Comparison of ENCODE assay signal across 10 mouse cellular contexts in the genomic region with DNA sequence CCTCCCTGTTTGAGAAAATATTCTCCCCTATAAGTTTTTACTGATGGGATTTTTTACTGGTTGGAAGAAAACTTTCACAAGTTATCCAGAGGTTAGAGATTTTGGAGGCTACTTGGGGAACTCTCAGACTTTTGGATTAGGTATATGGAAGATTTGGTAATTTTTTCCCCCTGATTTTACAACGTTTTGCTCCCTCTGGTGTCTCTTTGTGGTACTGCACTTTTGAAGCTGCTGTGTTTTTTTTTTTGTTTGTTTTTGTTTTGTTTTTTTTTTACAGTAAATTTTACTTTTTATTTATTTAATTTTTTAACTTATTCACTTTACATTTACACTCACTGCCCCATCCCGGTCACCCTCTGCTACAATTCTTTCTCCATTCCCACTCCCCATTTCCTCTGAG. TPM values are rescaled to one million over a fixed set of nuclear protein-coding genes. Genes with fewer than 3 reads are reported as not detected.
DNase-seq lines count a peak whose midpoint lies in the region; TF ChIP-seq lines count a peak whose summit lies in the region.
"Had no signal": no experiment of that assay in that cellular context is flagged by ENCODE, and none has a peak within 500 bp of the region (broad histone marks: within the 10 kb centered on the region; RNA-seq: fewer than 3 reads in every experiment).

No protein-coding gene starts in this region.

- no peak for TF ChIP-seq CTCF in lung, adult 2 months (IDR thresholded peaks at IDR 0.05; ENCODE audit: insufficient read depth, low read length)

- H3K4me1 ChIP-seq in lung, adult 2 months (ENCODE audit: control insufficient read depth, insufficient read depth, low read length): no peaks in the 10 kb centered on the region
- H3K4me1 ChIP-seq: heart, embryonic 13.5 days had no signal

- DNase-seq in heart, postnatal 14 days: peak; percentile 2 to 37
- DNase-seq in heart, adult 11 months: no peak
- peak; percentile 19 for DNase-seq in lung, postnatal 14 days
- no peak for DNase-seq in lung, adult 2 months
- peak; percentile 7 for DNase-seq in MN1 (ENCODE audit: low spot score)
- peak; percentile 1 for DNase-seq in mesoderm, embryonic 11.5 days (ENCODE audit: low read depth, low spot score)
- no peak for DNase-seq in frontal cortex, postnatal 36 days (ENCODE audit: low spot score in 2 of 2)
- DNase-seq in ovary, adult 18-20 months (ENCODE audit: low spot score): no peak
- DNase-seq: adrenal gland, adult 8-10 months had no signal

- TF ChIP-seq POLR2A in lung, adult 2 months (IDR thresholded peaks at IDR 0.05; ENCODE audit: borderline replicate concordance, extremely low read depth, low read depth, low read length): no peak

- H3K4me3 ChIP-seq in lung, adult 2 months (replicated peaks; ENCODE audit: extremely low read depth, low read depth, low read length): no peak overlapping the region
- H3K4me3 ChIP-seq: heart, embryonic 13.5 days had no signal

- 47% methylated on average over 2 of the region's 2 CpGs for WGBS in lung, adult 2 months

- intact Hi-C loops in heart, postnatal 14 days (cut with DNase I): loop anchor here (5.0 kb wide), 1 partner anchor 486 kb away; no protein-coding TSS in a partner anchor

RNA-seq across cellular contexts. Expression of gene Zc3h12b, which starts 26.8 kb away (rescaled TPM):
- 1 to 10 TPM in 1 of 2 experiments, under 1 TPM in 1; 0.98 to 1.3 TPM for total RNA-seq in heart, postnatal 14 days (2021)
- polyA plus RNA-seq in lung, adult 2 months (2012; rRNA removed): 0.60 and 0.87 TPM in 2 replicates

Comparison
In these comparisons a context has a peak if more than half of its experiments do, and no peak if none do; other contexts are left out.
1. DNase-seq: peak in heart, postnatal 14 days (2 of 2), lung, postnatal 14 days (single experiment), MN1 (single experiment) and mesoderm, embryonic 11.5 days (single experiment); none in heart, adult 11 months (single experiment), lung, adult 2 months (single experiment), frontal cortex, postnatal 36 days (0 of 2) and ovary, adult 18-20 months (single experiment).